Mouse (Mus musculus) CD4-positive, CD25-positive, alpha-beta regulatory T cell, adult 2 months (primary cell): ENCODE measurements around the gene Bad.

Source experiments
- DNase-seq: peaks from one replicate; pipeline ENCODE4 v3.0.0-alpha.2; 2012; ENCODE audit warnings: low read depth, low spot score

The Bad gene

GRCm38 (mm10) chr19:6968491-6969271 lies 27.0 kb downstream of the Bad start:
- peak; percentile 47 for DNase-seq

GRCm38 (mm10) chr19:6969291-6969664 lies 27.6 kb downstream of the Bad start:
- DNase-seq = no peak

- peak; percentile 90 for DNase-seq
These were observed 28.2 kb downstream of the Bad start for GRCm38 (mm10) chr19:6969665-6970381.

- peak; percentile 52 for DNase-seq
These were observed 28.9 kb downstream of the Bad start for GRCm38 (mm10) chr19:6970460-6971085.

DNA sequence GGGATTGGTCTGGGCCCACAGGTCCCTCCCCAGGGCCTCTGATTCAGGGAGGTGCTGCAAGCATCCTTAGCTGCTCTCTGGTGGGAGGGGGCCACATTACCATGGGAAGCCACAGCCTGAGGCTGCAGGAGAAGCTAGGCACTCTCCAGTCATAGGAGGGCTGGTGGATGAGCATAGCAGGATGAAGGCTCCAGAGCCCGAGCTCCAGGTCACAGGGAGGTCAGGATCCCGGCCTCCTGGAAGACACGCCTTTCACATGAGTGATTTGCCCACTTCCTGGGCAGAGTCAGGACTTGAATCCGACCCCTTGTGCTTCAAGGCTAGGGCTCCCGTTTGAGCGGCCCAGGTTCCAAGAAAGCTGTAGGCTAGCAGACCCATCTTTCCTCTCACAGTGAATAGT lies 30.0 kb downstream of the Bad start:
- no peak for DNase-seq

GRCm38 (mm10) chr19:6972247-6972917 lies 30.7 kb downstream of the Bad start:
- no peak for DNase-seq

- no peak for DNase-seq
These were observed 32.0 kb downstream of the Bad start for GRCm38 (mm10) chr19:6973581-6974190.

GRCm38 (mm10) chr19:6974211-6975205 lies 32.8 kb downstream of the Bad start, which contains the start of gene Ppp1r14b:
TSS of gene Ppp1r14b (plus strand) at chr19:6974968.
- peak; percentile 86 for DNase-seq

- peak; percentile 70 for DNase-seq
These were observed 34.2 kb downstream of the Bad start, which contains the start of gene Plcb3 for GRCm38 (mm10) chr19:6975537-6976521. TSS of gene Plcb3 (minus strand) at chr19:6976470.

- DNase-seq = no peak
These were observed 36.3 kb downstream of the Bad start for GRCm38 (mm10) chr19:6977759-6978638.

GRCm38 (mm10) chr19:6978639-6978974 lies 36.9 kb downstream of the Bad start:
- DNase-seq = no peak

GRCm38 (mm10) chr19:6979001-6979479 lies 37.4 kb downstream of the Bad start:
- peak; percentile 62 for DNase-seq

- DNase-seq = peak; percentile 99
These were observed 38.1 kb downstream of the Bad start for GRCm38 (mm10) chr19:6979486-6980380.

DNA sequence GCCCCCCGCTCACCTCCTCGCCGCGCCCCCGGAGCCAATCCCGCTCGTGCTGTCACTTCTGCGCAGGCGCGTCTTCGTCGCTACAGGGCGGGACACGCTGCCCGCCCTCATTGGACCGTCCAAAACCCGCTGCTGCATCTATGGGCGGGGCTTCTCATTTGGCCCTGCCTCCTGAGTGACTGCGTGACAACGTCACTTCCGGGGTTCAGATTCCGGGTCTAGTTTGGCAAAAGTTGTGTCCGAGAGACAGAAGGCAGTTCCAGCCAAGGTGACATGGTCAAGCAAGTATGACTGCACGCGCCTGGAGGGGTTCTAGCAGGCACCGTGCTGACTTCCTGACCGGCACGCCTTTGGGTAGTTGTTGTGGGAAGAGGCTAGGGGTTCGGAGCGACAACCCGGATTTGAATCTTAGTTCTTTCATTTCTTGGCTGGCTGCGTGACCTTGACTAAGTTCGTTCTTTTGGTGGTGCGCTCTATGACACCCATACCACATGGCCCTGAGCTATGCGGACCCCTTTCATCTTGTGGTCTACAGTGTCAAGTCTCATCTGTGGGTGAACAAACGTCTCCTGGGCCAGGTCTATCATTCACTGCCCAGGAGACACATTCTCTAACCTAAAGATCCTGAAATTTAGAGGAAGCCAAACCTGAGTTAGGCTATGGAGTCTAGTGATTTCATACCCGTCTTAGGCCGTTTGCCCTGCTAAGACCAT lies 38.9 kb downstream of the Bad start, which contains the start of gene Fkbp2:
Gene Fkbp2 (minus strand): TSS at position 121 of the 713 bp plus-strand sequence.
- peak; percentile 99 for DNase-seq

DNA sequence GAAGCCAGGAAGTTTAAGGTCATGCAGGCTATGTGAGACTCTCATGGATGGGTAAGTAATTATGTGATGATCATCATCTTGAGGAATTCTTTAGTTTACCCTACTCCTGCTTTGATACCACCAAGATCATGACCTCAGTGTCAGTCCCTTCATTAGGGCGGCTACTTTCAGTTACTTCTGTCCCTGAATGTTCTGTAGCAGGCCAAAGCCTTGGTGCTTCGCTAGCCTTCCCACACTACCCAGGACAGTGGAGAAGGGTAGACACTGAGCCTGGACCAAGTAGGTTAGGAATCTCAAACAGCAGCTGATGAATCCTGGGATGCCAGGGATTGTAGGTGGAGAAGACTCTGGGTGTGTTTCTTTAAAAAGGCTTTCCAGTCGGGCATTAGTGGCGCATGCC lies 39.8 kb downstream of the Bad start:
- DNase-seq = no peak

DNA sequence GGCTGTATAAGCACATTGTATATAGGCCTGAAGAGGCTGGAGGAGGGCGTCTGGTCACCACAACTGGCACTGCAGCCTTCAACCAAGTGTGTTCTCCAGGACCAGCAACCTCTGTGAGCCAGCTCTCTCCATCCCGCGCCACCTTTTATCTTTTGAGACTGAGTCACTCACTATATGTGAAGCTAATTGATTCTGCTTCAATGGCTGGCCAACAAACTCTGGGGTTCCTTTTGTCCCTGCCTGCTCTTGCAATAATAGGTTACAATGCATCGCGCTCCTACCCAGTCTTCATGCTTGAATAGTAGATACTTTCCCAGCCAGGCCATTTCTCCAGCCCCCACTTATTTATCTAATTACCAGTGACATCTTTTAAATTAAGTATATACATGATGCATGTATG lies 42.0 kb downstream of the Bad start:
- no peak for DNase-seq
